Mouse (Mus musculus): ENCODE results near the gene Dnah8. TPM values are rescaled to one million over a fixed set of nuclear protein-coding genes. Genes with fewer than 3 reads are reported as not detected.

Dnah8 gene
- total and polyA plus RNA-seq, 3 experiments = 15.4 to 143 (median 19.5) TPM

DNA sequence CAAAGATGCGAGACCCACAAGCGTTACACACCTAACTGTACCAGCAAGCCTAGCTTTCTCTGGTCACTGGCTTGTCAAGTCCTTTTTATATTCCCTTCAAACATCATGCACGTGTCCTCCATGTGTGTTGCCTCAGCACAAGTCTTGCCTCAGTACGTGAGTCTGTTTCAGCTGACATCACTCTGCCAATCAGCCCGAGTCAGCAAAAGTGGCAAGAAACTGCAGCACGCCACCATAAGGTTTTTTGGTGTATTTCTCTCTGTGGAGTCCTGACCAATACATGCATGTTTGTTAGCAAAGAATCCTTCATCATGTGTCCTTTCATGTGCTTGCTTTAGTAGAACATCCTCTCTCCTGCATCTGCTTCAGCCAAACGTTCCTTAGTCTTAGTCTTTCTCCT is 200.3 kb downstream of the Dnah8 start:
- peaks cover 0 to 8% of the 10 kb centered on the region in 2 experiments; a peak in 2 of 4 replicates for H3K36me3 ChIP-seq (ENCODE audit: control insufficient read depth in 1 of 2, insufficient read depth in 2 of 2, low read length in 2 of 2)
- H3K27ac ChIP-seq (ENCODE audit: control insufficient read depth, low read depth, low read length) = no peak overlapping the region
- no peak overlapping the region for H3K4me3 ChIP-seq (ENCODE audit: control insufficient read depth in 1 of 2, insufficient read depth in 1 of 2, low read depth in 2 of 2, low read length in 2 of 2)
- TF ChIP-seq RCOR1 (IDR thresholded peaks at IDR 0.05; ENCODE audit: low read depth, low read length) = no peak
- TF ChIP-seq MAFK (IDR thresholded peaks at IDR 0.05; ENCODE audit: borderline replicate concordance, low read depth, low read length) = 0 out of 2 replicates have a peak, but pooled peaks have one; percentile 13
- H3K9me3 ChIP-seq (replicated peaks; ENCODE audit: insufficient read depth, low read length) = no peaks in the 10 kb centered on the region
- no peak for DNase-seq (ENCODE audit: low read depth, low spot score)
- H3K9ac ChIP-seq (ENCODE audit: control insufficient read depth, low read depth, low read length, poor library complexity, severe bottlenecking) = no peak overlapping the region
- H3K79me2 ChIP-seq (ENCODE audit: control insufficient read depth, insufficient read depth, low read length, poor library complexity) = no peaks in the 10 kb centered on the region
- H3K27me3 ChIP-seq (ENCODE audit: control insufficient read depth in 1 of 2, insufficient read depth in 2 of 2, low read length in 2 of 2) = no peaks in the 10 kb centered on the region
- peaks cover 10 to 11% of the 10 kb centered on the region in 2 experiments; a peak in 3 of 4 replicates for H3K4me1 ChIP-seq (ENCODE audit: control insufficient read depth in 1 of 2, insufficient read depth in 2 of 2, low read length in 2 of 2)

DNA sequence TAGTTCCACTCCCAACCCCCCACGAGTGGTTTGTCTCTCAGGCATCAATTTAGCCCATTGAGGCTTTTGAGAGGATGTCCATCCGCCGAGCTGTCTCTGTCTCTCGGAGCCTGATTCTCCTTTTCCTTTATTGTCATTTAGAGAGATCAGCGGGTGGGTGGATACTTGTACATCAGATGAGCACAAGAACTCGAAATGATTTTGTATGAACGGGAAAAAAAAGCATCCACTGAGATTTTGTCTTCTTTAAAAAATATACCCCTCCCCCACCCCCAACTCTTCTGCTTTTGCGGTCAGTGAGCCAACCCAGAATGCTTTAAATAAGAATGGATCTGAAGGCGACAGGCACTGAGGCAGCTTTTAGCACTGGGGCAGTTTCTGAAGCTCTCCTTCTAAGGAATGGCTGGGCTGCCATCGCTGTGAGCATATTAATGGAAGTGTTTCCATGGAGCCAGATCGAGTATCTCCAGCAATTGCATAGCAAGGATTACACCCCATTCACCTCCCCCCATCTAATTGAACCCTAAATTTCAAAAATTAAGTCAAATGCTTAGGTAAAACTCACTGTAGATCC is 201.7 kb downstream of the Dnah8 start:
- Histone ChIP-seq H3K4me1 (ENCODE audit: control insufficient read depth in 1 of 2, insufficient read depth in 2 of 2, low read length in 2 of 2) (peaks cover 5 to 9% of the 10 kb centered on the region in 2 experiments; a peak in 3 of 4 replicates), H3K4me3 (ENCODE audit: control insufficient read depth in 1 of 2, insufficient read depth in 1 of 2, low read depth in 2 of 2, low read length in 2 of 2) (no peak overlapping the region), H3K36me3 (ENCODE audit: control insufficient read depth in 1 of 2, insufficient read depth in 2 of 2, low read length in 2 of 2) (peaks cover 0 to 5% of the 10 kb centered on the region in 2 experiments; a peak in 2 of 4 replicates), H3K27me3 (ENCODE audit: control insufficient read depth in 1 of 2, insufficient read depth in 2 of 2, low read length in 2 of 2) (no peaks in the 10 kb centered on the region), H3K27ac (ENCODE audit: control insufficient read depth, low read depth, low read length) (no peak overlapping the region), H3K79me2 (ENCODE audit: control insufficient read depth, insufficient read depth, low read length, poor library complexity) (no peaks in the 10 kb centered on the region), H3K9me3 (replicated peaks; ENCODE audit: insufficient read depth, low read length) (no peaks in the 10 kb centered on the region), H3K9ac (ENCODE audit: control insufficient read depth, low read depth, low read length, poor library complexity, severe bottlenecking) (no peak overlapping the region)
- no peak for DNase-seq (ENCODE audit: low read depth, low spot score)
- no peak for TF ChIP-seq SMC3 (IDR thresholded peaks at IDR 0.05; ENCODE audit: low read depth, low read length)
- TF ChIP-seq MAFK (IDR thresholded peaks at IDR 0.05; ENCODE audit: borderline replicate concordance, low read depth, low read length) = no peak
- TF ChIP-seq CHD1 (IDR thresholded peaks at IDR 0.05; ENCODE audit: low read depth, low read length) = no peak
- TF ChIP-seq POLR2AphosphoS2 (IDR thresholded peaks at IDR 0.05; ENCODE audit: low read length) = no peak
- no peak for TF ChIP-seq BHLHE40 (IDR thresholded peaks at IDR 0.05; ENCODE audit: borderline replicate concordance, low read depth, low read length)
- no peak for TF ChIP-seq GATA1 (IDR thresholded peaks at IDR 0.05; ENCODE audit: low read depth, low read length)

DNA sequence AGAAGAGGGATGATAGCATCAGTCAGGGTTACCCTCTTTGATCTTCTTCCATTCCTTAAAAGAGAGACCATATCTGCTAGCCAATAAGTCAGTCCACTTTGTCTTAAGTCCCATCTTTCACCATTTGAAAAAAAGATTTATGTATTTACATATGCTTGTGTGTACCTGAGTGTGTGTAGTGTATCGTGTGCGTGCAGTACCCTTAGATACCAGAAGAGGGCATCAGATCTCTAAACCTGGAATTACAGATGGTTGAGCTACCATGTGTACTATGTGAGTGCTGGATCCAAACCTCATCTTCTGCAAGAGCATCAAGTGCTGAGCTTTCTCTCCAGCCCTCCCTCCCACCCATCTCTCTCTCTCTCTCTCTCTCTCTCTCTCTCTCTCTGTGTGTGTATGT is 207.0 kb downstream of the Dnah8 start:
- Histone ChIP-seq H3K4me1 (ENCODE audit: control insufficient read depth in 1 of 2, insufficient read depth in 2 of 2, low read length in 2 of 2) (peaks cover 0 to 7% of the 10 kb centered on the region in 2 experiments; a peak in 2 of 4 replicates), H3K27ac (ENCODE audit: control insufficient read depth, low read depth, low read length) (no peak overlapping the region), H3K27me3 (ENCODE audit: control insufficient read depth in 1 of 2, insufficient read depth in 2 of 2, low read length in 2 of 2) (no peaks in the 10 kb centered on the region), H3K9me3 (replicated peaks; ENCODE audit: insufficient read depth, low read length) (no peaks in the 10 kb centered on the region), H3K4me3 (ENCODE audit: control insufficient read depth in 1 of 2, insufficient read depth in 1 of 2, low read depth in 2 of 2, low read length in 2 of 2) (no peak overlapping the region), H3K9ac (ENCODE audit: control insufficient read depth, low read depth, low read length, poor library complexity, severe bottlenecking) (no peak overlapping the region), H3K79me2 (ENCODE audit: control insufficient read depth, insufficient read depth, low read length, poor library complexity) (no peaks in the 10 kb centered on the region), H3K36me3 (ENCODE audit: control insufficient read depth in 1 of 2, insufficient read depth in 2 of 2, low read length in 2 of 2) (peaks cover 0 to 8% of the 10 kb centered on the region in 2 experiments; a peak in 2 of 4 replicates)
- peak; percentile 33 for DNase-seq (ENCODE audit: low read depth, low spot score)
- TF ChIP-seq RCOR1 (IDR thresholded peaks at IDR 0.05; ENCODE audit: low read depth, low read length) = no peak
- no peak for TF ChIP-seq CHD2 (IDR thresholded peaks at IDR 0.05; ENCODE audit: low read length)
- TF ChIP-seq CTCF (IDR thresholded peaks at IDR 0.05 in 2 of 3, conservative IDR thresholded peaks at IDR 0.05 in 1 of 3; ENCODE audit: control insufficient read depth in 1 of 3, insufficient read depth in 1 of 3, low read depth in 2 of 3, low read length in 3 of 3, poor library complexity in 1 of 3, severe bottlenecking in 1 of 3) = peak; percentile 20 to 54 (median 40); a peak in 4 of 6 replicates
- TF ChIP-seq MAZ (IDR thresholded peaks at IDR 0.05; ENCODE audit: low read depth, low read length) = no peak
- no peak for TF ChIP-seq GABPA (IDR thresholded peaks at IDR 0.05; ENCODE audit: low read depth, low read length)
- no peak for TF ChIP-seq POLR2AphosphoS5 (IDR thresholded peaks at IDR 0.05; ENCODE audit: borderline replicate concordance, low read depth, low read length)
- no peak for TF ChIP-seq ZKSCAN1 (IDR thresholded peaks at IDR 0.05; ENCODE audit: low read depth, low read length)
- no peak for TF ChIP-seq EP300 (IDR thresholded peaks at IDR 0.05; ENCODE audit: low read depth in 1 of 2, low read length in 2 of 2)

Data from MEL (cell line).